Mouse (Mus musculus) ES-E14 (cell line): Measurements from ENCODE around the gene Defb25.

Experiments used
- CHD2 ChIP-seq: IDR thresholded peaks from 2 replicates; pipeline ENCODE4 v1.6.1; 2014; ENCODE audit warnings: mild to moderate bottlenecking, low read depth, low read length, inconsistent platforms
- MAFK ChIP-seq: IDR thresholded peaks from 2 replicates; pipeline ENCODE4 v1.6.1; 2014; ENCODE audit warnings: mild to moderate bottlenecking, low read depth, low read length, inconsistent platforms; ENCODE audit not compliant: insufficient read depth
- ZNF384 ChIP-seq: IDR thresholded peaks from 2 replicates; pipeline ENCODE4 v1.6.1; 2012; ENCODE audit warnings: low read depth, low read length, inconsistent platforms

DNA sequence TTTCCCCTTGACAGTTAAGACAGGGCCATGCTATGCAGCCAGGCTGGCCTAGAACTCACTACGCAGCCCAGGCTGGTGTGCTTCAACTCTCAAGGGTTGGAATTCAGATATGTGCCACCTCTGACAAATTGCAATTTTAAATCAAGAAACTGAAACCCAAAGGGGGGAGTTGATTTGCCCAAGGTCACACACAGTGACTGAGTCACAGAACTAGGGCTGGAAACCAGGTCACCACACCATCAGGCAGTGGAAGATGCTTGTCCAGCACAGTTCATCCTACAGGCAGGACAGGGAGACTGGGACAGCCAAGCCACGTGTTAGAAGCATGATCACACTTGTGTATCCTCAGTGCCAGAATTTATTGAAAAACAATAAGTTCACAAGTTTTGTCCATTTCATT lies 1.7 kb upstream of the Defb25 start:
- TF ChIP-seq MAFK (no peak), CHD2 (no peak), ZNF384 (no peak)
